Mouse (Mus musculus): ENCODE results near the gene Coq7.

Gene Coq7

GRCm38 (mm10) chr7:118461400-118462136 lies 71.6 kb downstream of the Coq7 start:
- no peak for DNase-seq

Data from right cerebral cortex, postnatal 14 days (tissue).